Mouse (Mus musculus) ZHBTc4 (cell line): ENCODE data around the gene Ulk4.
A peak's percentile ranks its signal among the peaks of the same experiment; 100 is the strongest.
"Not testable (repeated sequence)": the region's sequence is repeated elsewhere in the genome, so short reads cannot be mapped to it uniquely, and the experiment has no call there.

Experiments used
- DNase-seq: peaks from one replicate; pipeline ENCODE4 v3.0.0-alpha.2; 2011; ENCODE audit warnings: low read depth, low spot score

The Ulk4 gene

DNA sequence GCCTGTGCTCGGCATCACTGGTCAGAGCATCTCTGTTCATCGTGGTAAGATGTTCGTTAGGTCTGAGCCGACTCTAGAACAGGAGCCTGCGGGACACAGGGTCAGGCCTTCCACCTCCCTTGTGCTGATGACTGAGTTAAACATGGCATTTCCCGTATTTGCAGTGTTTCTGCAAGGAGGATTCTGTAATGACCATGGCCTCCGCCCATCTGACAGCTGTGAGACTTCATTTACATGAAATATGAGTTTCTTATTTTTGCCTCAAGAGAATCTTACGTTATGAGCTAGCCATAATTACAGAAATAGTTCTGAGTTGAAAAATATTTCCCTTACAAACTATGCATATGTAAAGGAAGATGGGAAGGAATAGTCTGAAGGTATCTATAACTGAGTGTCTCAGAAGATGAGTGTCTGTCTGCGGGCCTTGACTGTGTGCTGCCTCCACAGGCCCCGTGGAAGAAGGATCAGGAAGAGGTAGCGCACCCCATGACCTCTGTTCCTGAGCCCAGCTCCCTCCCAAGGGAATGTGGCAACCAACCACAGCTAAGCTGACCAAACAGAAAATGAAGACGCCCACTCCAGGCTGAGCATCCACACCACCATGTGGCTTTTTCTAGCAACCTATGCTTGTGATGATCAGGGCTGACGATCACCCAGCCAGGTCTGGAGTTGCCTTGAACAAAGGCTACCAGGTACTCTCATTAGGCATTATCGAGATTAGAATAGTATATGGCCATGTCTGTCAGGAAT, 212.2 kb downstream of the Ulk4 start:
- no peak for DNase-seq

GRCm38 (mm10) chr9:121062671-121063070, 214.3 kb downstream of the Ulk4 start:
- peak; percentile 15 for DNase-seq

- DNase-seq: no peak
Observed at GRCm38 (mm10) chr9:121061820-121062623, 215.0 kb downstream of the Ulk4 start.

- no peak for DNase-seq
Observed at GRCm38 (mm10) chr9:121060331-121060730, 216.7 kb downstream of the Ulk4 start.

- peak; percentile 59 for DNase-seq
Observed at GRCm38 (mm10) chr9:121059286-121059685, 217.7 kb downstream of the Ulk4 start.

- DNase-seq: peak; percentile 29
Observed at GRCm38 (mm10) chr9:121058538-121058937, 218.5 kb downstream of the Ulk4 start.

GRCm38 (mm10) chr9:121058116-121058515, 218.9 kb downstream of the Ulk4 start:
- peak; percentile 49 for DNase-seq

- peak; percentile 51 for DNase-seq
Observed at GRCm38 (mm10) chr9:121057401-121057800, 219.6 kb downstream of the Ulk4 start.

DNA sequence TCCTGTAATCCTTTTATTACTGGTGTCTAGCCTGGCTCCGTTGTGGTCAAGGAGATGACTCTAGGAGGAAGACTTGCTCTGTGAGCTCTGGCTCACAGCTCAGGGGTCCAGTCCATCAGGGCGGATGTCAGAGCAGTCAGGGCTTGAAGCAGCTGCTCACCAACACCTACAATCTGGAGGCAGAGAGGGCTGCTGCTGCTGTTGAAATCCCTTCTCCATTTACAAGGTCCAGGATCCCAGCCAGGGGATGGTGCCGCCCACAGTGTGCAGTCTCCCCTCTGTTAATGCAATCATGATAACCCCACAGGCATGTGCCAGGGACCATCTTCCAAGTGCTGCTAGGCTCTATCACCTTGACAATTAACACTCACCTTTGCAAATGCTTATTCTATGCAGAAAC, 220.5 kb downstream of the Ulk4 start:
- no peak for DNase-seq

DNA sequence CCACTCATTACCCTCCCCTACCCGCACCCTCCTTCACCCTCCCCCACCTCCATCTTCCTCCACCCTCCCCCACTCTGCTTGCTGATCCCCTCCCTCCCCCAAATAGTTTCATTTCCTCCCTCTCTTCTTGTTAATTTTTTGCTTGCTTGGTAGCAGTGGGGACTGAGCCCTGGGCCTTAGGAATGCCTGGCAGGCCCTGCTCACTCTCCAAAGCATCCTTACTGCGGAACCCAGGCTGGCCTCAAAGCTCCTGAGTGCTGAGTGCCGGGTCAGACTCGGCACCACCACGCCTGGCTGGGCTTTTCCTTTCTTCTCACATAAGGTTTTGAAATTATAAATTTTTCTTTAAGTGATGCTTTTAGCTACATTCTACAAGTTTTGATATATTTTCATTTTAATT, 221.0 kb downstream of the Ulk4 start:
- no peak for DNase-seq

GRCm38 (mm10) chr9:121045657-121046056, 231.3 kb downstream of the Ulk4 start:
- DNase-seq: not testable (repeated sequence)

DNA sequence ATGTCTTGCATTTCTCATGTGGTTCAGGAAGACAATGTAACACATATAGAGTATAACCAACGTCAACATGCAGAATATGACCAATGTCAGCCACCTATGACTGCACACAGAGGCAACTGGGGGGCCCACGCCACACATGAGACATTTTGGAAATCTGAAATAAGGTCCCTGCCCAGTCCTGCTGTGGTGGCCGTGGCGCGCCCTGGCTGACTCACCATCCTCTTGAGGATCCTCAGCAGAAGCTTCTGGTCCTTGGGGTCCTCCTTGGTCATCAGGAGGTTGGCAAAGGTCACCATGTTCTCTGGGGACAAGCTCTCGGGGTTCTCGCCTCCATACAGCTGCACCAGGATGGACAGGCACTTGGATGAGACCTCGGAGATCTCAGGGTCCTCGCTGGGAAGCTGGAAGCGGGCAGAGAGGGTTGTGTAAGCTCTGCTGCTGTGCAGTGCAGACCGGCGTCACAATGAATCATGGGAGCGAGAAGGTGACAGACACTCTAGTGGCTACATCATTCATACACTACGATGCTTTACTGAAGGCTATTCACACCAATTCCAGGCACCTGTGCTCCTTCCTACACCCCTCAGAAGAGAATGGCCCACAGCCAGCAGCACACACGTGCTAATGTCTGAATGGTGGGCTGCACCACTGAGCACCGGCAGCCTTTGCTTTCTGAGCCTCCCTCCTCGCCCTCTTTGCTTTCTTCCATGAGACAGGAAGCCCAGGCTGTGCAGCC, 232.4 kb downstream of the Ulk4 start:
- peak; percentile 19 for DNase-seq

DNA sequence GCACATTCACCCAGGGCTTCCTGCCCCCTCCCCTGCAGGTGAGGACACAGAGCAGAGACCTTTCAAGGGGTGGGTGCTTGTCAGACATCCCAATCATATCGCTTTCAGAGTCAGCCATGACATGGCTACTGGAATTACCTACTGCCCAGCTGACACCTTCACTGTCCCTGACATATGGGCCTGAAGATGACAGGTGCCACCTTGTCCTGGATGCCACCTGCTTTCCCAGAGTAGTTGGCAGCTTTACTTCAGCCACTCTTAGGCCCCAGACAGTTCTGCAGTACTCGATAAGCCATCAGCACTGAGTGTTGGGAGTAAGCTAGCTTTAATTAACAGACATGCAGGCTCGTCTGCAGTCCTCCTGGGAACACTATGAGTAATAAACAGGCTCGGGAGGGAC, 234.0 kb downstream of the Ulk4 start:
- DNase-seq: no peak

- no peak for DNase-seq
Observed at GRCm38 (mm10) chr9:121038396-121038795, 238.6 kb downstream of the Ulk4 start.

- DNase-seq: no peak
Observed at GRCm38 (mm10) chr9:121037975-121038374, 239.0 kb downstream of the Ulk4 start.

GRCm38 (mm10) chr9:121035296-121035695, 241.7 kb downstream of the Ulk4 start:
- DNase-seq: no peak

DNA sequence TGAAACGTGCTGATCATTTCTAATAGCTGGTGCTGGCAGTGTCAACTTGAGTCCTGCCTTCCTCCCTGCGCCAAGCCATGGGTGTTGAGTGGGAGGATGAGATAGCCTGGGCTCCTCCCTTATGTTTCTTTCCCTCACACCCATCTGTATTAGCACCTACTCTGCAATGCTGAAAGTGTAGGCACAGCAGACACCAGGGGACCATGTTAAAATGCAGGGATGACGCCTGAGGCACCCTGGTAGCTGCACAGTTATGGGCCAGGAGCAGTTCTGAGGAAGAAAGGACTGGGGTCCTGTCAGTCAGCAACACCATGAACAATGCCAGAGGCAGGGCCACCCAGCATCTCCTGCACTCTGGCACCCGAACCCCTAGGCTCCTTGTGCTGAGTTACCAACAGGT, 243.4 kb downstream of the Ulk4 start:
- DNase-seq: no peak

- no peak for DNase-seq
Observed at GRCm38 (mm10) chr9:121032322-121032964, 244.6 kb downstream of the Ulk4 start.

- no peak for DNase-seq
Observed at GRCm38 (mm10) chr9:121030949-121031348, 246.0 kb downstream of the Ulk4 start.

DNA sequence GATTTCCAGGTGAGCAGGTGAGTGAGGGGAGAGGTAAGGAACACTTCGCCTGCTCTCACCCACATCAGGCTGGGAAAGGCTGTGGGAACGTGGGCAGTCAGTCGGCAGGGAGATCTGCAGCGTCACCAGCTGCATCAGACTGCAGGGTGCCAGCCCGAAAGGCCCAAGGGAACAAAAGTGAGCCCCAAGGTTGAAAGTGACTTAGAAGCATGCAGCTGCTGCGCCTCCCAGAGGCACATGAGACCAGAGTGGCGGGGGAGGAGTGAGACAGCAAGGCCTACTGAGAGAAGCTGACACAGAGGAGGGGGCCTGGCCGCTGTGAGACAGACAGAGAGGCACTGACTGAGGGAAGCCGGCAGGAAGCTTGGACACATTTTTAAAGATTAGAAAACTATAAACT, 247.2 kb downstream of the Ulk4 start:
- no peak for DNase-seq

DNA sequence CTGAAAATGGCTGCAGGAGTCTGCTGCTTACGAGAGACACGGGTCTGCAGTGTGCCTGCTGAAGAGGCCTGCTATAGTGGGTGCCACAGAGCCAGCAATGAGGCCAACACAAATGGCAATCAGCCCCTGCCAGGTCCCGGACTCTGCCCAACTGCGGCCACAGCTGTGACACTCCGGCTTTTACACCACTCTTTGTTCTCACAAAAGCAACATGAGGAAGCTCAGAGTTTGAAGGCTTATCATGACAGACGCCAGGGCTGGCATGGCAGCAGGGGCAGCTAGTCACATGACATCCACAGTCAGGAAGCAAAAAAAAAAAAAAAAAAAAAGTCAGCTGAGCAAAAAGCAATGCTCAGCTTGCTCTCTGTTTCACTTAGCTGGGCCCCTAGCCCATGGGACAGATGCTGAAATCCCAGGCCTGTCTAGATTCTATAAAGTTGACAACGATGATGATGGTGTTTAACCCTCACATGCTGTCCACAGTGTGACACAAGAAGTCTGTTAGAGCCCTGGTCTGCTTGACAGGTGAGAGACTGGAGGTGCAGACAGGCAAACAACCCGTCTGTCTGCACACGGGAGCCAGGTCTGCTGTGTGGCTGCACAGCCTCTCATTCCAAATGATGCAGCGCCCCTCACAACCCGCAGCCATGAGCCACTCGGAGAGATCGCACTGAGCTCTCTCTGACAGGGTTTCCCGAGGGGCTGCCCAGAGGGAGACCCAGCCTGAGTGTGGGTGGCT, 253.3 kb downstream of the Ulk4 start:
- DNase-seq: no peak
